ENCODE assay signal across 16 mouse cellular contexts in the genomic region with DNA sequence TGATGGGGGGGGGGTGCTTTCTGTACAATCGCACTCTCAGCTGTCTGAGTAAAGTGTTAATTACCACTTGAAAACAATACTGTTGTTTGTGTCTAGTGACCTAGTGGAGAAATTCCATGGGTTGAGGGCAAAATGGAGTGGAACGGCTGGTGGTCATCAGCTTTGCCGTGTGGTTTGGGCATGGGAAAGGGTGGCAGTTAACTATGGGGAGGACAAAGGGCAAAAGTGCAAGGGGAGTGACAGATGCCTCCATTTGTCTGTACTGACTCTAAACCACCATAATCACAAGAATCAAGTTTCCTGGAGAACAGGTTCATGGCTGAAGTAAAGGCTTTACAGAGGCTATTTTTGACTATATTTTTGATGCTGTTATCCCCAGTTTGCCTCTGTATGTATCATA.
"Had no signal": no experiment of that assay in that cellular context is flagged by ENCODE, and none has a peak within 500 bp of the region (broad histone marks: within the 10 kb centered on the region; RNA-seq: fewer than 3 reads in every experiment).

No protein-coding gene starts in this region.

- H3K27ac ChIP-seq: liver, embryonic 14.5 days; midbrain, embryonic 10.5 days; midbrain, embryonic 12.5 days; neural tube, embryonic 12.5 days had no signal

- H3K4me1 ChIP-seq: midbrain, embryonic 10.5 days; midbrain, embryonic 12.5 days; neural tube, embryonic 12.5 days had no signal

- H3K9ac ChIP-seq: liver, embryonic 14.5 days; lung, embryonic 14.5 days; midbrain, embryonic 12.5 days; neural tube, embryonic 12.5 days had no signal

- H3K4me2 ChIP-seq: lung, embryonic 14.5 days; midbrain, embryonic 12.5 days; neural tube, embryonic 12.5 days had no signal

- DNase-seq: lung, adult 18-20 months; lung, embryonic 14.5 days; lung, postnatal 10 days; lung, postnatal 4 days; midbrain, embryonic 14.5 days; right cerebral cortex, postnatal 25 days; right cerebral cortex, postnatal 4 days; spleen, adult 18-20 months; thymus, adult 18-20 months; thymus, postnatal 14 days; thymus, postnatal 36 days had no signal

- H3K27me3 ChIP-seq: midbrain, embryonic 12.5 days; neural tube, embryonic 12.5 days had no signal

- ATAC-seq: midbrain, embryonic 16.5 days had no signal

- H3K36me3 ChIP-seq: midbrain, embryonic 10.5 days; midbrain, embryonic 12.5 days; neural tube, embryonic 12.5 days had no signal

- H3K9me3 ChIP-seq: midbrain, embryonic 10.5 days; midbrain, embryonic 12.5 days; neural tube, embryonic 12.5 days had no signal

- H3K4me3 ChIP-seq: midbrain, embryonic 10.5 days; midbrain, embryonic 12.5 days; neural tube, embryonic 12.5 days had no signal
